Mouse (Mus musculus): ENCODE results near the gene Tmem160. TPM values are rescaled to one million over a fixed set of nuclear protein-coding genes. Genes with fewer than 3 reads are reported as not detected.

Gene Tmem160
- total and polyA plus RNA-seq, 2 experiments from 2014 or later, result 71.7 to 114 TPM

GRCm38 (mm10) chr7:16471549-16471948, 19.0 kb downstream of the Tmem160 start:
- no peak overlapping the region for H3K9ac ChIP-seq (replicated peaks; ENCODE audit: low read length)
- ATAC-seq (no peak), DNase-seq (ENCODE audit: low spot score) (peak; percentile 53)
- TF ChIP-seq CTCF (IDR thresholded peaks at IDR 0.05; ENCODE audit: low read depth), result peak; percentile 51
- peaks cover 37% of the 10 kb centered on the region for H3K27me3 ChIP-seq (ENCODE audit: insufficient read depth, low read length)
- no peak overlapping the region for H3K4me2 ChIP-seq (ENCODE audit: low read depth, low read length)
- peaks cover 4% of the 10 kb centered on the region; the same call in 1 of the 2 replicates for H3K4me1 ChIP-seq (ENCODE audit: insufficient read depth, low read length)
- H3K4me3 ChIP-seq (ENCODE audit: low read length), result no peak overlapping the region
- H3K27ac ChIP-seq, result no peak overlapping the region
- H3K9me3 ChIP-seq (ENCODE audit: low read length), result no peaks in the 10 kb centered on the region
- 40% methylated on average over 9 of the region's 9 CpGs for WGBS
- no peaks in the 10 kb centered on the region for H3K36me3 ChIP-seq (ENCODE audit: insufficient read depth, low read length)

DNA sequence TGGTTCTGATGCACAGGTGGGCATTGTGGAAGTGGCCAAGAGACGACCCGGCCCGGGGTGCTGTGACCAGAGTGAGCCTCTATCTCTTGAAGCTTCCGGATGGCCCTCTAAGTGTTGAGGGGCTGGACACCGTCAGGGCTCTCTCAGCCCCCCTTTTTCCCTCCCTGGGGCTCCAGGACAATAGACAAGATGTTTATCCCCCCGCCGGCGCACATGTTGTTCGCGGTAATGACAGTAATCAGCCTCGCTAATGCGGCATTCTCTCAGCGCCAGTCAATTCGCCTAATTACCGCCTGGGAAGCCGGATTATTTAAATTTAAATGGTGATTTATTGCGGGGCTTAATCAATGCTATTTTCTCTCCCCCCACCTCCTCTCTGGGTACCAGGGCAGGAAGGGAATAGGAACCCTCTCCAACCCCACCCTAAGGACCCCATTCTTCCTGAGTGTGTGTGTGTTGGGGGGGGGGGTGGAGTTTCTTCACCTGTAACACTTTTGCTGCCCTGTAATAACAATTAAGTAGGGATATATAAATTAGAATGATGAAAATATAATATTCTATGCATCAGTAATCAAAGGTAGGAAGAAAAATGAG, 19.6 kb downstream of the Tmem160 start:
- no peak for TF ChIP-seq CTCF (IDR thresholded peaks at IDR 0.05; ENCODE audit: low read depth)
- whole genome bisulfite sequencing, result 6% methylated on average over 17 of the region's 17 CpGs
- Histone ChIP-seq H3K27me3 (ENCODE audit: insufficient read depth, low read length) (peaks cover 44% of the 10 kb centered on the region), H3K36me3 (ENCODE audit: insufficient read depth, low read length) (no peaks in the 10 kb centered on the region), H3K9ac (replicated peaks; ENCODE audit: low read length) (no peak overlapping the region), H3K27ac (no peak overlapping the region), H3K4me1 (ENCODE audit: insufficient read depth, low read length) (peaks cover 4% of the 10 kb centered on the region; the same call in 1 of the 2 replicates), H3K9me3 (ENCODE audit: low read length) (no peaks in the 10 kb centered on the region), H3K4me3 (ENCODE audit: low read length) (no peak overlapping the region), H3K4me2 (ENCODE audit: low read depth, low read length) (no peak overlapping the region)
- peak; percentile 33 for DNase-seq (ENCODE audit: low spot score)
- no peak for ATAC-seq

- DNase-seq (ENCODE audit: low spot score) (no peak), ATAC-seq (no peak)
- Histone ChIP-seq H3K4me2 (ENCODE audit: low read depth, low read length) (no peak overlapping the region), H3K4me1 (ENCODE audit: insufficient read depth, low read length) (peaks cover 4% of the 10 kb centered on the region; the same call in 1 of the 2 replicates), H3K4me3 (ENCODE audit: low read length) (no peak overlapping the region), H3K36me3 (ENCODE audit: insufficient read depth, low read length) (no peaks in the 10 kb centered on the region), H3K9me3 (ENCODE audit: low read length) (no peaks in the 10 kb centered on the region), H3K27me3 (ENCODE audit: insufficient read depth, low read length) (peaks cover 48% of the 10 kb centered on the region), H3K9ac (replicated peaks; ENCODE audit: low read length) (no peak overlapping the region), H3K27ac (no peak overlapping the region)
- no peak for TF ChIP-seq CTCF (IDR thresholded peaks at IDR 0.05; ENCODE audit: low read depth)
- WGBS, result 62% methylated on average over 8 of the region's 8 CpGs
These were observed 21.3 kb downstream of the Tmem160 start for GRCm38 (mm10) chr7:16473847-16474246.

GRCm38 (mm10) chr7:16474445-16474844, 21.9 kb downstream of the Tmem160 start:
- Histone ChIP-seq H3K27ac (no peak overlapping the region), H3K36me3 (ENCODE audit: insufficient read depth, low read length) (no peaks in the 10 kb centered on the region), H3K9ac (replicated peaks; ENCODE audit: low read length) (no peak overlapping the region), H3K4me3 (ENCODE audit: low read length) (peak overlapping the region; percentile 21), H3K27me3 (ENCODE audit: insufficient read depth, low read length) (peaks cover 47% of the 10 kb centered on the region), H3K4me1 (ENCODE audit: insufficient read depth, low read length) (peaks cover 4% of the 10 kb centered on the region; the same call in 1 of the 2 replicates), H3K9me3 (ENCODE audit: low read length) (no peaks in the 10 kb centered on the region), H3K4me2 (ENCODE audit: low read depth, low read length) (peak overlapping the region; percentile 38)
- ATAC-seq (no peak), DNase-seq (ENCODE audit: low spot score) (no peak)
- 6% methylated on average over 32 of the region's 33 CpGs for WGBS
- TF ChIP-seq CTCF (IDR thresholded peaks at IDR 0.05; ENCODE audit: low read depth), result no peak

- Histone ChIP-seq H3K27me3 (ENCODE audit: insufficient read depth, low read length) (peaks cover 45% of the 10 kb centered on the region), H3K4me1 (ENCODE audit: insufficient read depth, low read length) (peaks cover 4% of the 10 kb centered on the region; the same call in 1 of the 2 replicates), H3K4me2 (ENCODE audit: low read depth, low read length) (peak overlapping the region; percentile 62), H3K27ac (no peak overlapping the region), H3K36me3 (ENCODE audit: insufficient read depth, low read length) (no peaks in the 10 kb centered on the region), H3K9me3 (ENCODE audit: low read length) (no peaks in the 10 kb centered on the region), H3K9ac (replicated peaks; ENCODE audit: low read length) (no peak overlapping the region), H3K4me3 (ENCODE audit: low read length) (peak overlapping the region; percentile 37)
- WGBS, result 5% methylated on average over 23 of the region's 23 CpGs
- DNase-seq (ENCODE audit: low spot score), result no peak
- no peak for ATAC-seq
- TF ChIP-seq CTCF (IDR thresholded peaks at IDR 0.05; ENCODE audit: low read depth), result no peak
These were observed 22.7 kb downstream of the Tmem160 start for GRCm38 (mm10) chr7:16475321-16475720.

DNA sequence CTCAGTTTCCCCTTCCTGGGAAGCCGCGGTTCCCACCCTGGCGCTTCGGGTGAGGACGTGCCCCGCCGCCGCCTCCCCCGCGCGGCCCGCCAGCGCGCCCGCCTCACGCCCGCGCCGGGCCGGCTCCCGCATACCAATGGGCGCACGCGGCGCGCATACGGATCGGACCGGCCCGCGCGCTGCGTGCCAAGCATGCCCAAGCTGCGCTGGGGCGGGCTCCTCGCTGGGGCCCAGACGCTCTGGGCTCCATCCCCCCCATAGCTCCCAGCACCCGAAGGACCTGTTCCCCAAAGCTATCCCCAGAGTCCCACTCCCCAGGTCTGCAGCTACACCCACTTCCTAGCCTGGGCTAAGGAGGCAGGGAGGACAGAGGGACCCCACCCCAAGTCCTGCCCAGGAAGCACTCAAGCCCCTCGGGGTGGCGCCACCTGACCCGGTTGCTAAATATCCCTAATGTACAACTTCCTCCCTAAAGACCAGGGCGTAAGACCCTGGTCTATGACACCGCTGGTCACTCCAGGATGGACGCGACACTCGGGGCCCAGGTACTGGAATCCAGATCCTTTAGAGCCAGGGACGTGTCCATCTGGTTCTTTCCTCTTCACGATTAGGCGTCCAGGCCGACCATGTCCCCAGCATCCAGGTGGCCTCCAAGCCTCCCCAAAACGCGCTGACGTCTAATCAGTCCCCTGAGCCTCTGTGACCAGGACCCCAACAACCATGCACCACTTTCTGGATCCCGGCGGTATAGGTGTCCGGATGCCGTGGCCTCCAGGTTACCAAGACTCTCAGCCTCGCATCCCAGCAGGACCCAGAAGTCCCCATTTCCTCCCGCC, 23.4 kb downstream of the Tmem160 start:
- H3K4me3 ChIP-seq (ENCODE audit: low read length), result peak overlapping the region; percentile 37
- TF ChIP-seq CTCF (IDR thresholded peaks at IDR 0.05; ENCODE audit: low read depth), result no peak
- no peaks in the 10 kb centered on the region for H3K36me3 ChIP-seq (ENCODE audit: insufficient read depth, low read length)
- peaks cover 45% of the 10 kb centered on the region for H3K27me3 ChIP-seq (ENCODE audit: insufficient read depth, low read length)
- ATAC-seq, result no peak; the same call in 1 of the 2 replicates
- no peak overlapping the region for H3K27ac ChIP-seq
- H3K9me3 ChIP-seq (ENCODE audit: low read length), result no peaks in the 10 kb centered on the region
- WGBS, result 1% methylated on average over 50 of the region's 59 CpGs
- H3K9ac ChIP-seq (replicated peaks; ENCODE audit: low read length), result no peak overlapping the region
- peak overlapping the region; percentile 62 for H3K4me2 ChIP-seq (ENCODE audit: low read depth, low read length)
- DNase-seq (ENCODE audit: low spot score), result peak; percentile 23
- H3K4me1 ChIP-seq (ENCODE audit: insufficient read depth, low read length), result peaks cover 4% of the 10 kb centered on the region; the same call in 1 of the 2 replicates

Data from hindbrain, postnatal 0 days (tissue).